Mouse (Mus musculus): ENCODE measurements around the gene Rsc1a1. TPM values are rescaled to one million over a fixed set of nuclear protein-coding genes. Genes with fewer than 3 reads are reported as not detected.

Rsc1a1 gene
- total and polyA plus RNA-seq, 2 experiments, result 16.3 to 70.9 TPM

DNA sequence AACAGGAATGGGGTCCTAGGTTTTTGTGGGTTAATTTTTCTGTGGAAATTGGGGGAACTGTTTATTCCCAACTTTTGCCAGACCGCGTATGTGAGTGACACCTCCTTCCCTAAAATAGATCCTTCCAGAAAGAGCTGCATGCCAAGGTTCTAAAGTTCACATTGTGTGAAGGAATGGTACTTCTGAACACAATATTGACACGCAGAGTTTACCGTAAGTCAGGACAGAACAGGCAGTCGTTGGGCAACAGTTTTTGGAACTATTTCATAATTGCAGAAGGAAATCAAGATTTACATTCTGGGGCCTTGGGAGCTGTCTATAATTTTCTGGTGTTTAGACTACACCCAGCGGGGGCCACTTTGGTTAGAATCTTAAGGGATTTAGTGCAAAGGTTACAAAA lies 36.6 kb upstream of the Rsc1a1 start:
- Histone ChIP-seq H3K79me2 (ENCODE audit: control insufficient read depth, insufficient read depth, low read length) (peaks cover 50% of the 10 kb centered on the region), H3K36me3 (ENCODE audit: control insufficient read depth, insufficient read depth, low read length) (peaks cover 19% of the 10 kb centered on the region), H3K27me3 (ENCODE audit: control insufficient read depth, insufficient read depth, low read length) (no peaks in the 10 kb centered on the region), H3K27ac (replicated peaks; ENCODE audit: insufficient read depth, low read depth, low read length) (peak overlapping the region; percentile 99), H3K9ac (ENCODE audit: low read depth, low read length) (peak overlapping the region; percentile 99), H3K4me1 (ENCODE audit: control insufficient read depth, insufficient read depth, low read length) (peaks cover 43% of the 10 kb centered on the region), H3K4me3 (ENCODE audit: insufficient read depth, low read depth, low read length) (peak overlapping the region; percentile 96)
- peak; percentile 98 for DNase-seq (ENCODE audit: extremely low read depth, low read depth, low spot score)
- WGBS, result 6% methylated on average over 6 of the region's 6 CpGs
- TF ChIP-seq POLR2A (IDR thresholded peaks at IDR 0.05; ENCODE audit: extremely low read depth, insufficient read depth, low read length) (no peak), CTCF (IDR thresholded peaks at IDR 0.05; ENCODE audit: low read depth, low read length) (no peak)

DNA sequence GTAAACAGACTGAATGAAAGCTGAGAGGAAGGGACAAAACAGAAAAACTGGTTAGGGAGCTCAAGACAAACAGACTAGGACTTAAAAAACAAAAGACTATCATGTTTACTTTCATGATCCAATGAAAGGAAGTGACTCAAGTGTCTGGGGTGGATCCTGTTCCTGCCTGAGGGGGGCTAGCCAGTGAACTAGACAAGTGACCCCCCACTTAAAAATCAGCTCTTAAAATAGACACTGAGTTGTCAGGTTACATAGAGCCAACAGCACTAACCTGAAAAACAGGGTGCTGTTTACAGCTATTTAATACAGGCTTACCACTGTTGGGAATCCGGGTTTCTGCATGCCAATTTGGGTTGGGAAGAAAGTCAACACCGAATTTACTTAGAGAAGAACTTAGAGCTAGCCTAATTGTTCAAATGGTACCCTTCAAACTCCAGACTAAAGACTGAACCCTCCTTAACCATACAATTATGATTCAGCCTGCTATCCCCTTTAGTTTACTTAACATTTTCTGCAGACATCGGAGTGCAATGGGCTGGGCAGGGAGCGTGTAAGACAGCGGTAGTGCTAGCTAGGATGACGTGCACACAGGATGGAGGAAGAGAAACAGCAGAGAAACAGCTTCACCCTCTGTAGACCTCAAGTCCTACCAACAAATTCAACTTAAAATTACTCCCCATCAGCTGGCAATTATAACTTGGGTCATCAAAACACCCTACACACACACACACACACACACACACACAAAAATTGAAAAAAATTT lies 35.5 kb upstream of the Rsc1a1 start:
- Histone ChIP-seq H3K9ac (ENCODE audit: low read depth, low read length) (peak overlapping the region; percentile 64), H3K4me1 (ENCODE audit: control insufficient read depth, insufficient read depth, low read length) (peaks cover 47% of the 10 kb centered on the region), H3K27ac (replicated peaks; ENCODE audit: insufficient read depth, low read depth, low read length) (peak overlapping the region; percentile 99), H3K4me3 (ENCODE audit: insufficient read depth, low read depth, low read length) (peak overlapping the region; percentile 53), H3K36me3 (ENCODE audit: control insufficient read depth, insufficient read depth, low read length) (peaks cover 25% of the 10 kb centered on the region), H3K79me2 (ENCODE audit: control insufficient read depth, insufficient read depth, low read length) (peaks cover 57% of the 10 kb centered on the region), H3K27me3 (ENCODE audit: control insufficient read depth, insufficient read depth, low read length) (no peaks in the 10 kb centered on the region)
- no peak for DNase-seq (ENCODE audit: extremely low read depth, low read depth, low spot score)
- 1% methylated on average over 6 of the region's 6 CpGs for WGBS
- no peak for TF ChIP-seq POLR2A (IDR thresholded peaks at IDR 0.05; ENCODE audit: extremely low read depth, insufficient read depth, low read length)
- TF ChIP-seq CTCF (IDR thresholded peaks at IDR 0.05; ENCODE audit: low read depth, low read length), result no peak

DNA sequence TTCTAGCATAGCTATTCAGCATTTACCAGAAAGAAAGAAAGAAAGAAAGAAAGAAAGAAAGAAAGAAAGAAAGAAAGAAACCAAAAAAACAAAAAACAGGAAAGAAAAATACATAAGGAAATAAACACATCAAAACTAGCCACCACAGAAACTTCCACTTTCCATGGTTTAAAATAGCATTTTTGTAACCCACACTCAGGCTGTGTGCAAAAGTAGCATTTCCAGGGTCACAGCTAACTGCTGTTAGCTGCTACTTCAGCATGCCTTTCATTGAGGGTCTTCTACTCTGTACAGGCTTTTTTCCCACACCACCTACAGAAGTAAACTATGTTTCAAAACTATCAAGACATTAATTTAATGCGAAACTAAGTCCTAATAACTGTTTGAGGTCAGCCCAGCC lies 33.9 kb upstream of the Rsc1a1 start:
- H3K9ac ChIP-seq (ENCODE audit: low read depth, low read length), result peak overlapping the region; percentile 56
- peak overlapping the region; percentile 20; the same call in 1 of the 2 replicates for H3K27ac ChIP-seq (replicated peaks; ENCODE audit: insufficient read depth, low read depth, low read length)
- H3K4me3 ChIP-seq (ENCODE audit: insufficient read depth, low read depth, low read length), result peak overlapping the region; percentile 24; the same call in 1 of the 2 replicates
- TF ChIP-seq POLR2A (IDR thresholded peaks at IDR 0.05; ENCODE audit: extremely low read depth, insufficient read depth, low read length) (no peak), CTCF (IDR thresholded peaks at IDR 0.05; ENCODE audit: low read depth, low read length) (no peak)
- no peaks in the 10 kb centered on the region for H3K27me3 ChIP-seq (ENCODE audit: control insufficient read depth, insufficient read depth, low read length)
- DNase-seq (ENCODE audit: extremely low read depth, low read depth, low spot score), result no peak
- 36% methylated on average over 1 of the region's 1 CpGs for WGBS
- peaks cover 29% of the 10 kb centered on the region for H3K36me3 ChIP-seq (ENCODE audit: control insufficient read depth, insufficient read depth, low read length)
- H3K79me2 ChIP-seq (ENCODE audit: control insufficient read depth, insufficient read depth, low read length), result peaks cover 66% of the 10 kb centered on the region
- H3K4me1 ChIP-seq (ENCODE audit: control insufficient read depth, insufficient read depth, low read length), result peaks cover 47% of the 10 kb centered on the region

DNA sequence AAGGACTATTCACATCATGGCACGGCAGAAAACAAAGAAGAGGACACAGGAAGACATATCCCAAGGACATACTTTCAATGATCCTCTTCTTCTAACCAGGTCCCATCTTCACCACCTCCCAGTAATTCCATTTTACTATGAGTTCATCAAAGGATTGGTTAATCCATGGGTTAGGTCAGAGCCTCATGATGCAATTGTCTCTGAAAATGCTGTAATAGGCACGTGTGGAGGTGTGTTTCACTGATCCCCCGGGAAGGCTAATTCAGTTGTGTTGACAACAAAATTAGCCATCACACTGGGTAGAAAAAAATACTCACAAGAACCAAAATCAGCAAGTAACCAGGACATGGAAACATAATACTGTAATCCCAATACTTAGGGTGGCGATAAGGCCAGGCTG lies 32.2 kb upstream of the Rsc1a1 start:
- Histone ChIP-seq H3K79me2 (ENCODE audit: control insufficient read depth, insufficient read depth, low read length) (peaks cover 77% of the 10 kb centered on the region), H3K36me3 (ENCODE audit: control insufficient read depth, insufficient read depth, low read length) (peaks cover 44% of the 10 kb centered on the region), H3K27me3 (ENCODE audit: control insufficient read depth, insufficient read depth, low read length) (no peaks in the 10 kb centered on the region), H3K4me3 (ENCODE audit: insufficient read depth, low read depth, low read length) (no peak overlapping the region), H3K9ac (ENCODE audit: low read depth, low read length) (no peak overlapping the region), H3K4me1 (ENCODE audit: control insufficient read depth, insufficient read depth, low read length) (peaks cover 55% of the 10 kb centered on the region), H3K27ac (replicated peaks; ENCODE audit: insufficient read depth, low read depth, low read length) (peak overlapping the region; percentile 31)
- WGBS, result 37% methylated on average over 4 of the region's 4 CpGs
- peak; percentile 82 for DNase-seq (ENCODE audit: extremely low read depth, low read depth, low spot score)
- TF ChIP-seq POLR2A (IDR thresholded peaks at IDR 0.05; ENCODE audit: extremely low read depth, insufficient read depth, low read length) (no peak), CTCF (IDR thresholded peaks at IDR 0.05; ENCODE audit: low read depth, low read length) (no peak)

DNA sequence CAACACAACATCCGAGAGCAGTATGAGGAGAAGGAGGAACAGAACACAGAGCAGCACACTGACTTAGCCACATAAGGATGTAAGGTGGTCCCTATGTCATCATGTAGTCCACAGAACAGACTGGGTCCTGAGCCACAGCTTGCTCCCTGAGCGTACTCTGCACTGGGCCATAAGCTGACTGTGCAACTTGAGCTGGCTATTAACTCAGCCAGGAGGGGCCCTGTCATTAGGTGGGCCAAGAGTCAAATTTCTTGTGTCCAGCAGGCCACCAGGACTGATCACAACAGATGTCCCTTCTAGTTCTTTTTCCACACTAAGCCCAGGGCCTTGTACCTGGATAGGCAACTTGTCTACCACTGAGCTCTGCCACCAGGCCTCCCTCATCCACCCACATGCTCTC lies 29.6 kb upstream of the Rsc1a1 start:
- peaks cover 55% of the 10 kb centered on the region for H3K36me3 ChIP-seq (ENCODE audit: control insufficient read depth, insufficient read depth, low read length)
- H3K4me1 ChIP-seq (ENCODE audit: control insufficient read depth, insufficient read depth, low read length), result peaks cover 63% of the 10 kb centered on the region
- peaks cover 63% of the 10 kb centered on the region for H3K79me2 ChIP-seq (ENCODE audit: control insufficient read depth, insufficient read depth, low read length)
- H3K27ac ChIP-seq (replicated peaks; ENCODE audit: insufficient read depth, low read depth, low read length), result peak overlapping the region; percentile 33
- no peaks in the 10 kb centered on the region for H3K27me3 ChIP-seq (ENCODE audit: control insufficient read depth, insufficient read depth, low read length)
- 19% methylated on average over 2 of the region's 2 CpGs for WGBS
- TF ChIP-seq POLR2A (IDR thresholded peaks at IDR 0.05; ENCODE audit: extremely low read depth, insufficient read depth, low read length), result no peak
- TF ChIP-seq CTCF (IDR thresholded peaks at IDR 0.05; ENCODE audit: low read depth, low read length), result no peak
- H3K4me3 ChIP-seq (ENCODE audit: insufficient read depth, low read depth, low read length), result no peak overlapping the region
- peak overlapping the region; percentile 35 for H3K9ac ChIP-seq (ENCODE audit: low read depth, low read length)
- no peak for DNase-seq (ENCODE audit: extremely low read depth, low read depth, low spot score)

DNA sequence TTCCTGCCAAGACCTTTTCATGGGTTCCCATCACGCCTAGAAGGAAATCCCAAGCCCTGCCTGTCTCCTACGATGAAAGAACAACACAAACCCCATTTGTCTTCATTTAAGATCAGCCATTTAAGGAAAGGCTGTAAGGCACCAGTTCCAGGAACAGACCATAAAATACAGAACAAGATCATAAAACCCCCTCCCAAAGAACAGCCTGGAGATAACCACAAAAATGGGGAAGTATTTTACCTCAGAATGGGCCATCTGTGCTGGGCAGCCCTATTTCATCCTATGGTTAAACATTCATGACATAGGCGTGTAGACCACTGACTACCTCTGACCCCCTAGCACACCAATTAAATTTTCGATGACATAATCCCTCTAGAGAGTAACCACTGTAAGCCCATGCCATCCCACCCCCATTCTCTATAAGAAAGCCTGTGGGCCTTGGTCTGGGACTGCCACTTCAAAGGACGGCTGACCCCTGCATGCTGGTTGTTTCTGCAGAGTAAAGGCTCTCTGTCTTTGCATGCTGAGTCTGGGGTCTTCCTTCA lies 28.3 kb upstream of the Rsc1a1 start:
- H3K27ac ChIP-seq (replicated peaks; ENCODE audit: insufficient read depth, low read depth, low read length), result no peak overlapping the region

More for the DNA sequence above, 28.3 kb upstream of the Rsc1a1 start:
- TF ChIP-seq POLR2A (IDR thresholded peaks at IDR 0.05; ENCODE audit: extremely low read depth, insufficient read depth, low read length), result no peak
- TF ChIP-seq CTCF (IDR thresholded peaks at IDR 0.05; ENCODE audit: low read depth, low read length), result no peak
- Histone ChIP-seq H3K79me2 (ENCODE audit: control insufficient read depth, insufficient read depth, low read length) (peaks cover 62% of the 10 kb centered on the region), H3K27me3 (ENCODE audit: control insufficient read depth, insufficient read depth, low read length) (no peaks in the 10 kb centered on the region), H3K9ac (ENCODE audit: low read depth, low read length) (no peak overlapping the region), H3K4me1 (ENCODE audit: control insufficient read depth, insufficient read depth, low read length) (peaks cover 65% of the 10 kb centered on the region), H3K36me3 (ENCODE audit: control insufficient read depth, insufficient read depth, low read length) (peaks cover 66% of the 10 kb centered on the region), H3K4me3 (ENCODE audit: insufficient read depth, low read depth, low read length) (no peak overlapping the region)
- no peak for DNase-seq (ENCODE audit: extremely low read depth, low read depth, low spot score)
- WGBS, result 77% methylated on average over 5 of the region's 5 CpGs
